Mouse (Mus musculus) liver, adult 2 months (tissue): ENCODE results near the gene Creb3l2.

ENCODE experiments used
- CTCF ChIP-seq: fragments of 200-500 bp; IDR thresholded peaks from 2 replicates; pipeline ENCODE4 v1.5.1; 2011; ENCODE audit warnings: low read depth, low read length, control low read depth
- POLR2A ChIP-seq: fragments of 200-500 bp; IDR thresholded peaks from 2 replicates; pipeline ENCODE4 v1.6.1; 2011; ENCODE audit warnings: low read length, control low read depth; ENCODE audit not compliant: insufficient read depth; ENCODE audit errors: extremely low read depth

DNA sequence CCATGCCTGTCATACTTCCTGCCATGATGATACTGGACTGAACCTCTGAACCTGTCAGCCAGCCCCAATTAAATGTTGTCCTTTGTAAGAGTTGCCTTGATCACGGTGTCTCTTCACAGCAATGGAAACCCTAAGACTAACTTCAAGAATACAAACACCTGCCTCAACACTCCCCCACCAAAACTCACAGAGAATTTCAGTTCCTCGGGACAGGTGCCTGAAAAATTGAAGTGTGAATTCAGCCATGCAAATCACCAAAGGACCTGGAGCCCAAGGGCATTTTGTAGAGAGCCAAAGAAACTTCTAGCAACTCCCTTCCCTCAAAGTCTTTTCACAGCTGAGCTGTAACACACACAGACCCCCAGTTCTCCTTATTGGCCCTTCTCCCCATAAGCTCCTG is 15.3 kb downstream of the Creb3l2 start:
- TF ChIP-seq CTCF (no peak), POLR2A (no peak)
